Mouse (Mus musculus) limb, embryonic 14.5 days (tissue): ENCODE results near the gene Rasl10b. TPM values are rescaled to one million over a fixed set of nuclear protein-coding genes. Genes with fewer than 3 reads are reported as not detected.

Experiments
- ATAC-seq: fragments of 200-750 bp; cut with Nextera tagmentation; 2 replicates; pipeline ENCODE4 v1.8.0; 2017; ENCODE audit warnings: low read depth, moderate number of reproducible peaks, moderate TSS enrichment; ENCODE audit not compliant: low FRiP score
- DNase-seq: peaks from one replicate; pipeline ENCODE4 v3.0.0-alpha.2; 2015; ENCODE audit warnings: low spot score
- H3K27ac ChIP-seq: fragments of 300-500 bp; sonication (generic); replicated peaks from 2 replicates; pipeline ENCODE4 v1.5.1; 2014; ENCODE audit warnings: low read depth, mild to moderate bottlenecking, low read length, moderate library complexity, mixed read lengths
- H3K27me3 ChIP-seq: fragments of 300-500 bp; sonication (generic); 2 replicates; pipeline ENCODE4 v1.6.1; 2014; ENCODE audit warnings: low read length, mixed read lengths; ENCODE audit not compliant: control insufficient read depth, insufficient read depth
- H3K36me3 ChIP-seq: fragments of 300-500 bp; sonication (generic); 2 replicates; pipeline ENCODE4 v1.6.1; 2014; ENCODE audit warnings: mild to moderate bottlenecking, low read length, moderate library complexity, mixed read lengths; ENCODE audit not compliant: control insufficient read depth, insufficient read depth
- H3K4me1 ChIP-seq: fragments of 300-500 bp; sonication (generic); 2 replicates; pipeline ENCODE4 v1.6.1; 2014; ENCODE audit warnings: antibody characterized with exemption, low read length, mixed read lengths; ENCODE audit not compliant: control insufficient read depth, insufficient read depth
- H3K4me2 ChIP-seq: fragments of 300-500 bp; sonication (generic); replicated peaks from 2 replicates; pipeline ENCODE4 v1.6.1; 2014; ENCODE audit warnings: low read depth, mild to moderate bottlenecking, low read length, moderate library complexity; ENCODE audit not compliant: severe bottlenecking
- H3K4me3 ChIP-seq: fragments of 300-500 bp; sonication (generic); replicated peaks from 2 replicates; pipeline ENCODE4 v1.5.1; 2014; ENCODE audit warnings: low read length
- H3K9ac ChIP-seq: fragments of 300-500 bp; sonication (generic); 2 replicates; pipeline ENCODE4 v1.6.1; 2014; ENCODE audit warnings: mild to moderate bottlenecking, low read depth, low read length, moderate library complexity; ENCODE audit not compliant: severe bottlenecking
- H3K9me3 ChIP-seq: fragments of 300-500 bp; sonication (generic); 2 replicates; pipeline ENCODE4 v1.6.1; 2016; ENCODE audit warnings: low read length; ENCODE audit not compliant: control insufficient read depth
- POLR2A ChIP-seq: fragments of 200-500 bp; IDR thresholded peaks from 2 replicates; pipeline ENCODE4 v1.8.0; 2012; ENCODE audit warnings: inconsistent platforms, mild to moderate bottlenecking, moderate library complexity, borderline replicate concordance; ENCODE audit not compliant: insufficient read depth, insufficient read length; ENCODE audit errors: extremely low read depth
- WGBS: fragments of 180-500 bp; shearing (Covaris S2); extraction: QIAGEN DNeasy Blood & Tissue Kit; methylation state at CpG from one replicate; pipeline ENCODE4 v1.1.7; 2014; 5-methylcytosine and 5-hydroxymethylcytosine counted together
- polyA plus RNA-seq, 2 experiments: library from polyadenylated mRNA; depleted of rRNA in 1 of 2; stranded (reverse) in 1 of 2; unstranded in 1 of 2; fragments of >200 nt; fragmentation: Nextera tagmentation in 1 of 2; extraction: Ambion mirVana in 1 of 2; gene quantifications; 2 replicates each; pipeline versions ENCODE4 v1.2.1 to v1.2.3; 2012 to 2014

Gene Rasl10b
- polyA plus RNA-seq, 2 experiments: 2.2 to 8.4 TPM

- TF ChIP-seq POLR2A: no peak
- ATAC-seq (no peak), DNase-seq (peak; percentile 86)
- Histone ChIP-seq H3K9ac (no peak overlapping the region), H3K27ac (no peak overlapping the region), H3K9me3 (no peaks in the 10 kb centered on the region), H3K36me3 (no peaks in the 10 kb centered on the region), H3K4me1 (no peaks in the 10 kb centered on the region), H3K4me3 (no peak overlapping the region), H3K4me2 (no peak overlapping the region), H3K27me3 (peaks cover 29% of the 10 kb centered on the region)
- WGBS: 5% methylated on average over 5 of the region's 5 CpGs
These were observed 8.1 kb downstream of the Rasl10b start for GRCm38 (mm10) chr11:83417080-83417479.

GRCm38 (mm10) chr11:83417708-83418107 is 8.8 kb downstream of the Rasl10b start:
- Histone ChIP-seq H3K4me2 (no peak overlapping the region), H3K9ac (no peak overlapping the region), H3K36me3 (no peaks in the 10 kb centered on the region), H3K9me3 (no peaks in the 10 kb centered on the region), H3K27ac (no peak overlapping the region), H3K4me1 (no peaks in the 10 kb centered on the region), H3K27me3 (peaks cover 29% of the 10 kb centered on the region), H3K4me3 (no peak overlapping the region)
- ATAC-seq (no peak), DNase-seq (no peak)
- WGBS: 76% methylated on average over 7 of the region's 7 CpGs
- TF ChIP-seq POLR2A: no peak

GRCm38 (mm10) chr11:83418566-83418965 is 9.6 kb downstream of the Rasl10b start:
- WGBS: 7% methylated on average over 38 of the region's 38 CpGs

GRCm38 (mm10) chr11:83420338-83420737 is 11.4 kb downstream of the Rasl10b start:
- no peak overlapping the region for H3K4me3 ChIP-seq
- DNase-seq (no peak), ATAC-seq (no peak)
- WGBS: 33% methylated on average over 4 of the region's 4 CpGs
- H3K4me1 ChIP-seq: no peaks in the 10 kb centered on the region
- no peaks in the 10 kb centered on the region for H3K36me3 ChIP-seq
- no peak overlapping the region for H3K9ac ChIP-seq
- no peaks in the 10 kb centered on the region for H3K9me3 ChIP-seq
- no peak for TF ChIP-seq POLR2A
- H3K27me3 ChIP-seq: peaks cover 29% of the 10 kb centered on the region
- H3K4me2 ChIP-seq: no peak overlapping the region
- H3K27ac ChIP-seq: no peak overlapping the region

More at GRCm38 (mm10) chr11:83418566-83418965, 9.6 kb downstream of the Rasl10b start:
- Histone ChIP-seq H3K4me1 (no peaks in the 10 kb centered on the region), H3K27me3 (peaks cover 29% of the 10 kb centered on the region), H3K9ac (no peak overlapping the region), H3K36me3 (no peaks in the 10 kb centered on the region), H3K4me2 (no peak overlapping the region), H3K9me3 (no peaks in the 10 kb centered on the region), H3K27ac (no peak overlapping the region), H3K4me3 (no peak overlapping the region)
- DNase-seq (no peak), ATAC-seq (no peak)
- TF ChIP-seq POLR2A: no peak

- no peak overlapping the region for H3K9ac ChIP-seq
- H3K4me1 ChIP-seq: no peaks in the 10 kb centered on the region
- no peak overlapping the region for H3K27ac ChIP-seq
- no peak; the same call in 1 of the 2 replicates for ATAC-seq
- no peak overlapping the region for H3K4me2 ChIP-seq
- H3K4me3 ChIP-seq: no peak overlapping the region
- under 1% methylated on average over 9 of the region's 9 CpGs for WGBS
- peaks cover 31% of the 10 kb centered on the region for H3K27me3 ChIP-seq
- H3K36me3 ChIP-seq: no peaks in the 10 kb centered on the region
- no peak for TF ChIP-seq POLR2A
- DNase-seq: peak; percentile 83
- no peaks in the 10 kb centered on the region for H3K9me3 ChIP-seq
These were observed 12.4 kb downstream of the Rasl10b start for GRCm38 (mm10) chr11:83421305-83421704.

- TF ChIP-seq POLR2A: no peak
- no peak overlapping the region for H3K9ac ChIP-seq
- DNase-seq: peak; percentile 77
- no peaks in the 10 kb centered on the region for H3K36me3 ChIP-seq
- H3K4me3 ChIP-seq: no peak overlapping the region
- H3K4me1 ChIP-seq: no peaks in the 10 kb centered on the region
- no peak overlapping the region for H3K27ac ChIP-seq
- no peaks in the 10 kb centered on the region for H3K9me3 ChIP-seq
- ATAC-seq: no peak
- H3K27me3 ChIP-seq: peaks cover 44% of the 10 kb centered on the region
- 7% methylated on average over 8 of the region's 8 CpGs for WGBS
- H3K4me2 ChIP-seq: no peak overlapping the region
These were observed 15.7 kb downstream of the Rasl10b start for GRCm38 (mm10) chr11:83424681-83425080.
